Mouse (Mus musculus): ENCODE data around the gene Tubgcp6. TPM values are rescaled to one million over a fixed set of nuclear protein-coding genes. Genes with fewer than 3 reads are reported as not detected.
A peak's percentile ranks its signal among the peaks of the same experiment; 100 is the strongest.

Gene Tubgcp6
- polyA plus RNA-seq, 1 experiment from 2014 or later, result 18.0 TPM

DNA sequence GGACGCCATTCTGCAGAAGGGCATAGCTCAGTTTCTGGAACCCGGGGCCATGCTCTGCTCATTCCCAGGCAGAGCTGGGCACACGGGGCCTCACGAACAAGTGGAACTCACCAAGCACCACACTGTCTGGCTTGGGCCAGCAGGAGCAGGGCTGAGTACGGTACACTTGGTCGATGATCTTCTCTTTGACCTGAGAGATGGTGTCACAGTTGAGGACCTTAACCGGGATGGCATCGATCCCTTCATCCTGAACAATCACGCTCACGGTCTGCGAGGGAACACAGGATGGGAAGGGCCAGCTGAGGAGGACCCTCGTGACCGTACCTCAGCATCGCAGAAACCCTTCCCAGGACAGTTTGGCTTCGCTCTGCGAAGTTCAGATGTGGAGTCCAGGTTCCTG, 35.6 kb upstream of the Tubgcp6 start:
- no peak overlapping the region for H3K9ac ChIP-seq (replicated peaks; ENCODE audit: low read length)
- no peaks in the 10 kb centered on the region for H3K9me3 ChIP-seq (ENCODE audit: control insufficient read depth, low read length)
- H3K4me3 ChIP-seq (replicated peaks; ENCODE audit: low read depth, low read length), result no peak overlapping the region
- WGBS, result 95% methylated on average over 16 of the region's 16 CpGs
- ATAC-seq (ENCODE audit: low FRiP score, low TSS enrichment) (no peak), DNase-seq (no peak)
- no peak overlapping the region for H3K27ac ChIP-seq (replicated peaks; ENCODE audit: low read depth, low read length)
- H3K27me3 ChIP-seq (ENCODE audit: control insufficient read depth, insufficient read depth, low read length), result no peaks in the 10 kb centered on the region
- H3K36me3 ChIP-seq (ENCODE audit: control insufficient read depth, insufficient read depth, low read length), result peaks cover 100% of the 10 kb centered on the region
- no peaks in the 10 kb centered on the region for H3K4me1 ChIP-seq (ENCODE audit: control insufficient read depth, insufficient read depth, low read length)
- no peak overlapping the region for H3K4me2 ChIP-seq (ENCODE audit: low read length)

DNA sequence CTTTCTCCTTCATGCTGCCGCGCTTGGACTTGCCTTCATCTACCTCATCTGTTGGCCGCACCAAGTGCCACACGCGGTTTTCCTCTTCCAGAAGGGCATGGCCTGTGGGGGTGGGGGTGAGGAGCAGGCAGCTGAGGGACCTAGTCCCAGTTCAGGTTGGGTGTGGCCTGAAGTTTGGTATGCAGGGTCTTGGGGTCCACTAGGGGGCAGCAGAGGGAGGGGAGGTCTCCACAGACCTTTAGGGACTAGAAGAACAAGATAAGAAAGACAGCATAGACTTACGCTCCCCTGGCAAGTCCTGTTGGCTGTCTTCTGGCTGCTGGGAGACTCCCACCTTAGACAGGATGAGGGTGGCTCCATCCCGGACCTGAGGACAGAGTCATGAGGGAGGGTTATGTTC, 35.0 kb upstream of the Tubgcp6 start:
- no peaks in the 10 kb centered on the region for H3K9me3 ChIP-seq (ENCODE audit: control insufficient read depth, low read length)
- no peaks in the 10 kb centered on the region for H3K4me1 ChIP-seq (ENCODE audit: control insufficient read depth, insufficient read depth, low read length)
- no peaks in the 10 kb centered on the region for H3K27me3 ChIP-seq (ENCODE audit: control insufficient read depth, insufficient read depth, low read length)
- no peak overlapping the region for H3K9ac ChIP-seq (replicated peaks; ENCODE audit: low read length)
- peak; percentile 86 for DNase-seq
- no peak for ATAC-seq (ENCODE audit: low FRiP score, low TSS enrichment)
- no peak overlapping the region for H3K27ac ChIP-seq (replicated peaks; ENCODE audit: low read depth, low read length)
- no peak overlapping the region for H3K4me3 ChIP-seq (replicated peaks; ENCODE audit: low read depth, low read length)
- H3K36me3 ChIP-seq (ENCODE audit: control insufficient read depth, insufficient read depth, low read length), result peaks cover 96% of the 10 kb centered on the region
- no peak overlapping the region for H3K4me2 ChIP-seq (ENCODE audit: low read length)
- WGBS, result 72% methylated on average over 7 of the region's 7 CpGs

DNA sequence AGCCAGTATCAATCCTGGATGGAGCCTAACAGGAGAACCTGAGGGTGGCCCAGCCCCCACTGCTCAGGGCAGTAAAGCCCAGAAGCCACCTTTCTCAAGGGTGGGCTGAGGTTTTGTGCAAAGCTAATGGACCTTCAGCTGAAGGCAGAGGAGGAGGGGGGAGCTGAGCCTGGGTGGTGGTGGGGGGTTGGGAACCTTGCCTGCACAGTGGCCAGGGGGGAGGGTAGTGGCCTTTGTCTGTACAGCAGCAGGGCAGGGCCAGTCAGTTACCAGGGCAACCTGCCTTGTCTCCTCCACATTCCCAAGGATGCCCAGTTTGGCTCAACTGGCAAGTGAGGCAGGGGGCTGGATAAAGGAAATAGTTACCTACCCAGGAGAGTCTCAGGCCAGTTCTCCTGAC, 29.4 kb upstream of the Tubgcp6 start:
- H3K4me2 ChIP-seq (ENCODE audit: low read length), result no peak overlapping the region
- peaks cover 40% of the 10 kb centered on the region for H3K36me3 ChIP-seq (ENCODE audit: control insufficient read depth, insufficient read depth, low read length)
- H3K4me3 ChIP-seq (replicated peaks; ENCODE audit: low read depth, low read length), result no peak overlapping the region
- H3K9me3 ChIP-seq (ENCODE audit: control insufficient read depth, low read length), result no peaks in the 10 kb centered on the region
- peak overlapping the region; percentile 66 for H3K27ac ChIP-seq (replicated peaks; ENCODE audit: low read depth, low read length)
- H3K9ac ChIP-seq (replicated peaks; ENCODE audit: low read length), result no peak overlapping the region
- ATAC-seq (ENCODE audit: low FRiP score, low TSS enrichment), result peak; percentile 59; the same call in 1 of the 2 replicates
- H3K27me3 ChIP-seq (ENCODE audit: control insufficient read depth, insufficient read depth, low read length), result no peaks in the 10 kb centered on the region
- DNase-seq, result peak; percentile 68
- H3K4me1 ChIP-seq (ENCODE audit: control insufficient read depth, insufficient read depth, low read length), result peaks cover 29% of the 10 kb centered on the region

DNA sequence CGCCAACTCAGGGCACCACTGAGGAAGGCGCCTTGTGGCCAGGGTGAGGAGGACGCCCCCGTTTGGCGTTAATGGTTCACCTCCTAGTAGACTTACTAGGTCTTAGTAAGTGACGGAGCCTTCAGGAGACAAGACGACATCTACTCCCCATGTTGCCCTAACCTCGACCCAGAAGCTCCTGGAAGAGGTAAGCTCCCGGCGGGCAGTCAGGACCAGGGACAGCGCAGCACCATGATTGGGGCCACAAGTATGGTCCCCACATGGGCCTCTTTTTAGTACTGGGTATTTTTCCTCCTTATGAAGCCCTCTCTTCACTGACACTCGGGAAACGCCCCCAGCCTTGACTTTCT, 27.1 kb upstream of the Tubgcp6 start:
- H3K4me2 ChIP-seq (ENCODE audit: low read length), result peak overlapping the region; percentile 79
- H3K36me3 ChIP-seq (ENCODE audit: control insufficient read depth, insufficient read depth, low read length), result peaks cover 25% of the 10 kb centered on the region
- ATAC-seq (ENCODE audit: low FRiP score, low TSS enrichment) (no peak), DNase-seq (peak; percentile 61)
- no peaks in the 10 kb centered on the region for H3K9me3 ChIP-seq (ENCODE audit: control insufficient read depth, low read length)
- peak overlapping the region; percentile 73 for H3K4me3 ChIP-seq (replicated peaks; ENCODE audit: low read depth, low read length)
- WGBS, result 5% methylated on average over 13 of the region's 13 CpGs
- H3K27me3 ChIP-seq (ENCODE audit: control insufficient read depth, insufficient read depth, low read length), result no peaks in the 10 kb centered on the region
- H3K27ac ChIP-seq (replicated peaks; ENCODE audit: low read depth, low read length), result peak overlapping the region; percentile 90
- H3K9ac ChIP-seq (replicated peaks; ENCODE audit: low read length), result peak overlapping the region; percentile 90
- peaks cover 39% of the 10 kb centered on the region for H3K4me1 ChIP-seq (ENCODE audit: control insufficient read depth, insufficient read depth, low read length)

DNA sequence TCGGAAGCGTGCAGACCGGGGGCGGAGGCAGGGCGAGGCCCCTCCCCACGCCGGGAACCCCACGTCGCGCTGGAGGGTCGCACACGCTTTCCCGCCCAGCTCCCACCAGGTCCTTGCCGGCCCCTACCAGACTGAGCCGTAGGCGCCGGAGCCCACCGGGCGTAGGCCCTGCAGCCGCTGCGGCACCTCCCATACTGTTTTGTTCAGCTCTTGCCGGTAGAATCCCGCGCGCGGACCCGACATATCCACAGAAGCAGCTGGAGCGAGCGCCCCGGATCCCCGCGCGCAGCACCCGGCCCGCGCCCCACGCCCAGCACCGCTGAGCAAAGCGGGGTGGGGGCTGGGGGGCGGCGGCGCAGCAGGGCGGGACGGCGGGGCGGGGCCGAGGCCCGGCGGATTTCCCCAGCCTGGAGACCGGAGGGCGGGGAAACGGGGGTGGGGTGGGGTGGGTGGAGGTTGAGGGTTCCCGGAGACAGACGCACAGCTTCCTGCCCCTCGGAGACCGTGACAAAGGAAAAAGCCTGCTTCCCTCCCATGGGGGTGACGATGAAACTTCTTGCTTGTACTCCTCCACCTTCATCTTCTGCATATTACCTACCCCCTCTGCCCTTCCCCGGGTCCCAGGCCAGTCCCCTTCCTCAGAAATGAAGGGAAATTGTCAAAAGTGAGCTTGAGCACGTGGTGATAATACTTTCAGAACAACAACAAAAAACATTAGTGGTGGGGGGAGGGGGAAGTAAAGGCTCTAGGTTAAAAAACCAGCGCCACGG, 26.5 kb upstream of the Tubgcp6 start, which contains the start of gene Mapk11:
Mapk11 (minus strand) TSS at position 358 of the 770 bp plus-strand sequence.
- peak within 1 kb of the TSS; percentile 90 for H3K27ac ChIP-seq (replicated peaks; ENCODE audit: low read depth, low read length)
- peak within 1 kb of the TSS; percentile 90 for H3K9ac ChIP-seq (replicated peaks; ENCODE audit: low read length)
- under 1% methylated on average over 59 of the region's 61 CpGs for WGBS
- peak within 1 kb of the TSS; percentile 79 for H3K4me2 ChIP-seq (ENCODE audit: low read length)
- peak within 1 kb of the TSS; percentile 73 for H3K4me3 ChIP-seq (replicated peaks; ENCODE audit: low read depth, low read length)
- H3K36me3 ChIP-seq (ENCODE audit: control insufficient read depth, insufficient read depth, low read length), result peaks cover 25% of the 10 kb centered on the region
- no peaks in the 10 kb centered on the region for H3K9me3 ChIP-seq (ENCODE audit: control insufficient read depth, low read length)
- DNase-seq, result peak; percentile 81
- ATAC-seq (ENCODE audit: low FRiP score, low TSS enrichment), result peak; percentile 66
- H3K4me1 ChIP-seq (ENCODE audit: control insufficient read depth, insufficient read depth, low read length), result peaks cover 39% of the 10 kb centered on the region
- H3K27me3 ChIP-seq (ENCODE audit: control insufficient read depth, insufficient read depth, low read length), result no peaks in the 10 kb centered on the region

DNA sequence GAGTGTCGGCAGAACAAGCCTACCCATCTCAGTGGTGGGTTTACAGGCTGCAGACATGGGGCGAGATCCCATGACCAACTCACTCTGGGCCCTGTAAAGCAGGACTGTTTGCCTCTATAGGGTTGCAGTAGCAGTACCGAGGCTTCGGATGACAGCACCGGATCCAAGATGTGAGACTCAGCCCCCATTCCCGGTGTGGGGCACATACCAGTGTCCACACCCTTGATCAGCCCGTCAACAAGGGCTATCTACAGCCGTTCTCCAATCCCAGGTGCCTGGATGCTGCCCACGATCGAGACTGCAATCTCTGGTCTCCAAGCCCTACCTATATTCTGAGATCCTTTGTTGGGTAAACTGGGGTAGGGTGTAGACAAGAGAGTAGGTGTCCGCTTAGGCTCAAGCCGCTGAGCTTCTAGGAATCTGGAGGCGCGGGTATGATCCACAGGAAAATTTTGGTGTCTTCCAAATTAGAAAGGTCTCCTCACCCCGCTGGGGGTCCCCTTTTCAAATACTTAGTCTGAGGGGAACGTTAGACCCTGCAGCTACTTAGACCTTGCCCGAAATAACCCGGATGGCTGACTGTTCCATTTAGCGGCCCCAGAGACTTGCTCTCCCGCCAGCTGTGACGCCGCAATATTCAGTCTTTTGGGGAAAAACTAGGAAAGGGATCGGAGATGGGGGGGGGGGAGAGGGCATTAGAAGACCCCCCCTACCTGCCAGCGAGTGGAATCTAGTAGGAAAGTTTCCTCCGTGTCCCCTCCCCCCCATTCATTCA, 25.8 kb upstream of the Tubgcp6 start:
- WGBS, result 3% methylated on average over 25 of the region's 25 CpGs
- H3K9me3 ChIP-seq (ENCODE audit: control insufficient read depth, low read length), result no peaks in the 10 kb centered on the region

DNA sequence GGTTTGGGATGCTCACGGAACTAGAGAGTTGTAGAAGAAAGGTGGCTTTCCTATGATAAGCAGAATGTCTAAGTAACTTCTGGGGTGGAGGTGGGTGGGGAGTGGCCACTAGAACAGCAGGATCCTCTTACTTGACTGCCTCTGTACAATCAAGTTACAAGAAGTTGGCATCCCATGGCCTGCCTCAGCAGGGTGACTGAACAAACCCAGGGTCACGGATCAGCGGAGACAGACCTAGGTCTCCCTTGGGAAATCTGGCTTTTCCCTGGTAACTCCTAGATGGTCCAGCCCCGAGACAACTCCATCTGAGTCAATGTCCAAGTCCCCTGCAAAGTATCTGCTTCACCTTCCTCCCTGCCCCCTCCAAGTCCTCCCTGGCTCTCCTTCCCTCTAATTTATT, 25.0 kb upstream of the Tubgcp6 start:
- H3K4me3 ChIP-seq (replicated peaks; ENCODE audit: low read depth, low read length), result peak overlapping the region; percentile 73
- H3K4me2 ChIP-seq (ENCODE audit: low read length), result peak overlapping the region; percentile 79
- 0 out of 2 replicates have a peak overlapping the region, but pooled peaks have one; percentile 90 for H3K27ac ChIP-seq (replicated peaks; ENCODE audit: low read depth, low read length)
- no peaks in the 10 kb centered on the region for H3K9me3 ChIP-seq (ENCODE audit: control insufficient read depth, low read length)
- no peaks in the 10 kb centered on the region for H3K27me3 ChIP-seq (ENCODE audit: control insufficient read depth, insufficient read depth, low read length)
- H3K36me3 ChIP-seq (ENCODE audit: control insufficient read depth, insufficient read depth, low read length), result peaks cover 29% of the 10 kb centered on the region
- ATAC-seq (ENCODE audit: low FRiP score, low TSS enrichment) (no peak), DNase-seq (no peak)
- H3K9ac ChIP-seq (replicated peaks; ENCODE audit: low read length), result peak overlapping the region; percentile 90; the same call in 1 of the 2 replicates
- peaks cover 39% of the 10 kb centered on the region for H3K4me1 ChIP-seq (ENCODE audit: control insufficient read depth, insufficient read depth, low read length)
- WGBS, result 28% methylated on average over 4 of the region's 4 CpGs

More for the DNA sequence above, 25.8 kb upstream of the Tubgcp6 start:
- DNase-seq (no peak), ATAC-seq (ENCODE audit: low FRiP score, low TSS enrichment) (no peak)
- Histone ChIP-seq H3K36me3 (ENCODE audit: control insufficient read depth, insufficient read depth, low read length) (peaks cover 24% of the 10 kb centered on the region), H3K9ac (replicated peaks; ENCODE audit: low read length) (peak overlapping the region; percentile 90), H3K27me3 (ENCODE audit: control insufficient read depth, insufficient read depth, low read length) (no peaks in the 10 kb centered on the region), H3K4me2 (ENCODE audit: low read length) (peak overlapping the region; percentile 79), H3K4me1 (ENCODE audit: control insufficient read depth, insufficient read depth, low read length) (peaks cover 39% of the 10 kb centered on the region), H3K27ac (replicated peaks; ENCODE audit: low read depth, low read length) (peak overlapping the region; percentile 90), H3K4me3 (replicated peaks; ENCODE audit: low read depth, low read length) (peak overlapping the region; percentile 73)

DNA sequence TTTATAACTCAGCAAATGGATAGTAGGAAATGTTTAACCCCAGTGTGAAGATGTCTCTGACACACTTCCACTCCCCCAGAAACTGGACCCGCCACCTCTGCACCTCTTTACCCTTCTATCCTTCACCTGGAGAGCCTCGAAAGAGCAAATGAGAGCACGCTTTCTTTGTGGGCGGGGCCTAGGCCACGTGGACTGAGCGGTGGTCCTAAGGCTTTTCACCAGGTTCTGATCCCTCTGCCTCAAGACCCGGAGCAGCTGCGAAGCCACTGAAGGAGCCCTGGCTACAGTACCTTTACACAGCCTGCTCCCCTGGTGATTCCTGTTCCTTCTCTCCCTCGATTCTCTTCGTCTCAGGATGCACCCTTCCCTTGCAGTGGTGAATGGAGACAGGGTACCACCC, 24.5 kb upstream of the Tubgcp6 start:
- no peaks in the 10 kb centered on the region for H3K9me3 ChIP-seq (ENCODE audit: control insufficient read depth, low read length)
- ATAC-seq (ENCODE audit: low FRiP score, low TSS enrichment), result no peak
- H3K4me2 ChIP-seq (ENCODE audit: low read length), result peak overlapping the region; percentile 79
- peak overlapping the region; percentile 73 for H3K4me3 ChIP-seq (replicated peaks; ENCODE audit: low read depth, low read length)
- peaks cover 38% of the 10 kb centered on the region for H3K4me1 ChIP-seq (ENCODE audit: control insufficient read depth, insufficient read depth, low read length)
- DNase-seq, result peak; percentile 60
- WGBS, result 15% methylated on average over 10 of the region's 10 CpGs
- peak overlapping the region; percentile 70 for H3K9ac ChIP-seq (replicated peaks; ENCODE audit: low read length)
- no peaks in the 10 kb centered on the region for H3K27me3 ChIP-seq (ENCODE audit: control insufficient read depth, insufficient read depth, low read length)
- peaks cover 33% of the 10 kb centered on the region for H3K36me3 ChIP-seq (ENCODE audit: control insufficient read depth, insufficient read depth, low read length)
- H3K27ac ChIP-seq (replicated peaks; ENCODE audit: low read depth, low read length), result peak overlapping the region; percentile 85; the same call in 1 of the 2 replicates

All from midbrain, embryonic 14.5 days (tissue).